Mouse (Mus musculus) lung, adult 2 months (tissue): ENCODE measurements around the gene Tnfrsf22. TPM values are rescaled to one million over a fixed set of nuclear protein-coding genes. Genes with fewer than 3 reads are reported as not detected.

Experiments used
- DNase-seq: peaks from one replicate; pipeline ENCODE4 v3.0.0; 2022
- H3K4me1 ChIP-seq: fragments of 200-500 bp; 2 replicates; pipeline ENCODE4 v1.6.1; 2011; ENCODE audit warnings: low read length; ENCODE audit not compliant: control insufficient read depth, insufficient read depth
- H3K4me3 ChIP-seq: fragments of 200-500 bp; replicated peaks from 2 replicates; pipeline ENCODE3; 2011; ENCODE audit warnings: low read depth, mild to moderate bottlenecking, control low read depth, low read length; ENCODE audit errors: extremely low read depth
- CTCF ChIP-seq: fragments of 200-500 bp; IDR thresholded peaks from 2 replicates; pipeline ENCODE4 v1.5.1; 2011; ENCODE audit warnings: mild to moderate bottlenecking, low read length, control low read depth; ENCODE audit not compliant: insufficient read depth
- POLR2A ChIP-seq: fragments of 200-500 bp; IDR thresholded peaks from 2 replicates; pipeline ENCODE4 v1.6.1; 2011; ENCODE audit warnings: low read depth, mild to moderate bottlenecking, control low read depth, low read length, borderline replicate concordance; ENCODE audit errors: extremely low read depth
- WGBS: fragments of 180-500 bp; shearing (Covaris S2); methylation state at CpG from one replicate; pipeline ENCODE4 v1.1.7; 2018; 5-methylcytosine and 5-hydroxymethylcytosine counted together
- polyA plus RNA-seq: library from polyadenylated mRNA; depleted of rRNA; stranded (reverse); fragments of >200 nt; gene quantifications from 2 replicates; pipeline ENCODE4 v1.2.3, GENCODE M21; 2012; rRNA removed

Gene Tnfrsf22
- polyA plus RNA-seq, 1 experiment: 6.5 TPM

DNA sequence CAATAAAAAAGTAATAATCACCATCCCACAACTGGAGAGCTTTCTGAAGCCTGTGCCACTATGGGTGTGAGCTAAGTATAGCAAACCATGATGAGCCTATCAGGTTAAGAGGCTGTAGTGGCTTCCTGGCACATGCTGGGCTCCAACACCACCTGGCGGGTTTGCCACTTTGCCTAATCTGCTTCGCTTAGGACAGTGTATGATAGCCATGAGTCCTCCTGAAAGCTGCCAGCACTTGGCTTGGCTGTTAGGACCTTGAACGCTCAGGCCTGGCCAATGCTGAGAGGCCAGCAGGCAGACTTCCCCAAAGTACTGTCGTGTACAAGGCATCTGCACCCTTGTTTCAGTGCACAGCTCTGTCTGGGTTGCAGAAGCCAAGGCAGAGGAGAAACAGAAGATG, 61.5 kb downstream of the Tnfrsf22 start:
- H3K4me3 ChIP-seq: no peak overlapping the region
- WGBS: 86% methylated on average over 4 of the region's 4 CpGs
- H3K4me1 ChIP-seq: no peaks in the 10 kb centered on the region
- no peak for DNase-seq
- TF ChIP-seq POLR2A: no peak
- TF ChIP-seq CTCF: no peak

- TF ChIP-seq POLR2A: no peak
- no peak for TF ChIP-seq CTCF
- H3K4me3 ChIP-seq: no peak overlapping the region
- 80% methylated on average over 5 of the region's 5 CpGs for WGBS
- DNase-seq: no peak
- H3K4me1 ChIP-seq: no peaks in the 10 kb centered on the region
These were observed 61.9 kb downstream of the Tnfrsf22 start for GRCm38 (mm10) chr7:143587586-143587985.

Other genes starting within 250 kb of the Tnfrsf22 start
- 31.6 and 34.5 TPM in 2 replicates for gene Cdkn1c, start 188.6 kb downstream of the Tnfrsf22 start, polyA plus RNA-seq
- gene Slc22a18, start 175.9 kb downstream of the Tnfrsf22 start, polyA plus RNA-seq: 27.2 and 29.1 TPM in 2 replicates
- 5.1 and 6.1 TPM in 2 replicates for gene Phlda2, start 146.5 kb downstream of the Tnfrsf22 start, polyA plus RNA-seq
- gene Nap1l4, start 100.6 kb downstream of the Tnfrsf22 start, polyA plus RNA-seq: 41.9 and 57.7 TPM in 2 replicates
- 14.4 and 17.1 TPM in 2 replicates for gene Cars, start 49.6 kb downstream of the Tnfrsf22 start, polyA plus RNA-seq
- gene Tnfrsf26, start 20.9 kb downstream of the Tnfrsf22 start, polyA plus RNA-seq: 0.76 and 1.8 TPM in 2 replicates
- gene Tnfrsf23, start 36.2 kb upstream of the Tnfrsf22 start, polyA plus RNA-seq: 3.0 and 5.3 TPM in 2 replicates
- 103 and 125 TPM in 2 replicates for gene Osbpl5, start 107.3 kb upstream of the Tnfrsf22 start, polyA plus RNA-seq
- gene Mrgprg, start 117.3 kb upstream of the Tnfrsf22 start, polyA plus RNA-seq: not detected in 2 replicates
- gene Mrgpre, start 134.8 kb upstream of the Tnfrsf22 start, polyA plus RNA-seq: 2.2 and 3.2 TPM in 2 replicates
- 9.9 and 10.7 TPM in 2 replicates for gene Nadsyn1, start 173.2 kb upstream of the Tnfrsf22 start, polyA plus RNA-seq
- 63.4 and 86.7 TPM in 2 replicates for gene Dhcr7, start 173.5 kb upstream of the Tnfrsf22 start, polyA plus RNA-seq
- gene Gm498, start 217.2 kb upstream of the Tnfrsf22 start, polyA plus RNA-seq: not detected in 2 replicates